Mouse (Mus musculus) embryonic fibroblast, embryonic 13.5 days (primary cell): ENCODE results near the gene Macrod2. TPM values are rescaled to one million over a fixed set of nuclear protein-coding genes. Genes with fewer than 3 reads are reported as not detected.
A peak's percentile ranks its signal among the peaks of the same experiment; 100 is the strongest.

Source experiments
- H3K27ac ChIP-seq: 2 replicates; pipeline ENCODE4 v1.5.1; 2012; ENCODE audit warnings: low read length, control low read depth, inconsistent platforms; ENCODE audit not compliant: insufficient read depth
- H3K4me1 ChIP-seq: 2 replicates; pipeline ENCODE4 v1.6.1; 2011; ENCODE audit warnings: low read length; ENCODE audit not compliant: control insufficient read depth, insufficient read depth
- H3K4me3 ChIP-seq: 2 replicates; pipeline ENCODE4 v1.5.1; 2011; ENCODE audit warnings: mild to moderate bottlenecking, control low read depth, low read length; ENCODE audit not compliant: insufficient read depth
- CTCF ChIP-seq: IDR thresholded peaks from 2 replicates; pipeline ENCODE4 v1.5.1; 2011; ENCODE audit warnings: mild to moderate bottlenecking, control low read depth, low read length, moderate library complexity, borderline replicate concordance; ENCODE audit not compliant: insufficient read depth
- POLR2A ChIP-seq: IDR thresholded peaks from 2 replicates; pipeline ENCODE4 v1.6.1; 2011; ENCODE audit warnings: low read depth, mild to moderate bottlenecking, control low read depth, low read length, moderate library complexity
- polyA plus RNA-seq: library from polyadenylated mRNA; stranded (reverse); fragments of >200 nt; gene quantifications from 2 replicates; pipeline ENCODE4 v1.2.4, GENCODE M21; 2011; ENCODE audit warnings: low read depth; ENCODE audit not compliant: missing spikeins, insufficient read length

The Macrod2 gene
- polyA plus RNA-seq, 1 experiment: 8.6 TPM

GRCm38 (mm10) chr2:140926922-140927321, 531.8 kb downstream of the Macrod2 start:
- Histone ChIP-seq H3K4me1 (no peaks in the 10 kb centered on the region), H3K27ac (no peak overlapping the region), H3K4me3 (no peak overlapping the region)
- no peak for TF ChIP-seq POLR2A
- peak; percentile 33; the same call in 1 of the 2 replicates for TF ChIP-seq CTCF

- no peak for TF ChIP-seq CTCF
- TF ChIP-seq POLR2A: no peak
- no peak overlapping the region for H3K4me3 ChIP-seq
- no peak overlapping the region for H3K27ac ChIP-seq
- no peaks in the 10 kb centered on the region for H3K4me1 ChIP-seq
Observed at GRCm38 (mm10) chr2:140934483-140934882, 539.4 kb downstream of the Macrod2 start.

- H3K27ac ChIP-seq: no peak overlapping the region
- TF ChIP-seq CTCF (no peak), POLR2A (no peak)
- no peak overlapping the region for H3K4me3 ChIP-seq
- H3K4me1 ChIP-seq: no peaks in the 10 kb centered on the region
Observed at GRCm38 (mm10) chr2:140949461-140949860, 554.4 kb downstream of the Macrod2 start.

GRCm38 (mm10) chr2:140959246-140959645, 564.1 kb downstream of the Macrod2 start:
- TF ChIP-seq CTCF (no peak), POLR2A (no peak)
- Histone ChIP-seq H3K4me1 (no peaks in the 10 kb centered on the region), H3K4me3 (no peak overlapping the region), H3K27ac (no peak overlapping the region)

GRCm38 (mm10) chr2:140970181-140970580, 575.1 kb downstream of the Macrod2 start:
- TF ChIP-seq POLR2A (no peak), CTCF (no peak)
- Histone ChIP-seq H3K27ac (no peak overlapping the region), H3K4me3 (no peak overlapping the region), H3K4me1 (no peaks in the 10 kb centered on the region)

GRCm38 (mm10) chr2:140971845-140972244, 576.7 kb downstream of the Macrod2 start:
- TF ChIP-seq CTCF (no peak), POLR2A (no peak)
- H3K27ac ChIP-seq: no peak overlapping the region
- H3K4me1 ChIP-seq: no peaks in the 10 kb centered on the region
- no peak overlapping the region for H3K4me3 ChIP-seq

- no peak overlapping the region for H3K4me3 ChIP-seq
- no peak overlapping the region for H3K27ac ChIP-seq
- H3K4me1 ChIP-seq: no peaks in the 10 kb centered on the region
- TF ChIP-seq POLR2A (no peak), CTCF (no peak)
Observed at GRCm38 (mm10) chr2:140985670-140986372, 590.7 kb downstream of the Macrod2 start.

- no peaks in the 10 kb centered on the region for H3K4me1 ChIP-seq
- no peak overlapping the region for H3K27ac ChIP-seq
- no peak overlapping the region for H3K4me3 ChIP-seq
- TF ChIP-seq CTCF (no peak), POLR2A (no peak)
Observed at GRCm38 (mm10) chr2:141003846-141004245, 608.7 kb downstream of the Macrod2 start.

GRCm38 (mm10) chr2:141004326-141004725, 609.2 kb downstream of the Macrod2 start:
- H3K4me3 ChIP-seq: no peak overlapping the region
- TF ChIP-seq CTCF (no peak), POLR2A (no peak)
- no peak overlapping the region for H3K27ac ChIP-seq
- H3K4me1 ChIP-seq: no peaks in the 10 kb centered on the region

- H3K27ac ChIP-seq: no peak overlapping the region
- TF ChIP-seq CTCF: no peak
- no peak for TF ChIP-seq POLR2A
- H3K4me1 ChIP-seq: no peaks in the 10 kb centered on the region
- no peak overlapping the region for H3K4me3 ChIP-seq
Observed at GRCm38 (mm10) chr2:141005616-141006015, 610.5 kb downstream of the Macrod2 start.

- Histone ChIP-seq H3K27ac (no peak overlapping the region), H3K4me1 (no peaks in the 10 kb centered on the region), H3K4me3 (no peak overlapping the region)
- TF ChIP-seq CTCF (no peak), POLR2A (no peak)
Observed at GRCm38 (mm10) chr2:141007725-141008124, 612.6 kb downstream of the Macrod2 start.

- H3K4me1 ChIP-seq: no peaks in the 10 kb centered on the region
- H3K27ac ChIP-seq: no peak overlapping the region
- no peak overlapping the region for H3K4me3 ChIP-seq
- TF ChIP-seq POLR2A: no peak
- no peak for TF ChIP-seq CTCF
Observed at GRCm38 (mm10) chr2:141008458-141008857, 613.3 kb downstream of the Macrod2 start.
